Mouse (Mus musculus) MEL (cell line): ENCODE measurements around the gene Zfp622. TPM values are rescaled to one million over a fixed set of nuclear protein-coding genes. Genes with fewer than 3 reads are reported as not detected.

ENCODE experiments used
- DNase-seq: peaks from one replicate; pipeline ENCODE4 v3.0.0; 2011; ENCODE audit warnings: low read depth, low spot score
- H3K27ac ChIP-seq: 2 replicates; pipeline ENCODE4 v1.5.1; 2012; ENCODE audit warnings: low read depth, mild to moderate bottlenecking, control low read depth, low read length, moderate library complexity; ENCODE audit not compliant: control insufficient read depth
- H3K27me3 ChIP-seq, 2 experiments: fragments of 150-350 bp in 1 of 2; sonication (generic) in 1 of 2; 2 replicates each; pipeline ENCODE4 v1.6.1; 2012; ENCODE audit warnings: low read length in 2 of 2, mild to moderate bottlenecking in 2 of 2, improper control_type of control experiment in 1 of 2, moderate library complexity in 1 of 2; ENCODE audit not compliant: insufficient read depth in 2 of 2, control insufficient read depth in 1 of 2
- H3K36me3 ChIP-seq, 2 experiments: 2 replicates each; pipeline ENCODE4 v1.6.1; 2012 to 2014; ENCODE audit warnings: low read length in 2 of 2, improper control_type of control experiment in 1 of 2, inconsistent platforms in 1 of 2, mild to moderate bottlenecking in 1 of 2; ENCODE audit not compliant: insufficient read depth in 2 of 2, control insufficient read depth in 1 of 2
- H3K4me1 ChIP-seq, 2 experiments: fragments of 150-350 bp in 1 of 2; sonication (generic) in 1 of 2; 2 replicates each; pipeline ENCODE4 v1.6.1; 2012; ENCODE audit warnings: low read length in 2 of 2, improper control_type of control experiment in 1 of 2, mild to moderate bottlenecking in 1 of 2; ENCODE audit not compliant: insufficient read depth in 2 of 2, control insufficient read depth in 1 of 2
- H3K4me3 ChIP-seq, 2 experiments: fragments of 150-350 bp in 1 of 2; sonication (generic) in 1 of 2; 2 replicates each; pipeline ENCODE4 v1.5.1; 2012; ENCODE audit warnings: low read depth in 2 of 2, low read length in 2 of 2, mild to moderate bottlenecking in 2 of 2, moderate library complexity in 2 of 2, control low read depth in 1 of 2, improper control_type of control experiment in 1 of 2; ENCODE audit not compliant: control insufficient read depth in 1 of 2, insufficient read depth in 1 of 2
- H3K79me2 ChIP-seq: 2 replicates; pipeline ENCODE4 v1.6.1; 2012; ENCODE audit warnings: mild to moderate bottlenecking, low read length, moderate library complexity; ENCODE audit not compliant: control insufficient read depth, poor library complexity, insufficient read depth
- H3K9ac ChIP-seq: 2 replicates; pipeline ENCODE4 v1.6.1; 2012; ENCODE audit warnings: low read depth, mild to moderate bottlenecking, control low read depth, low read length, moderate library complexity; ENCODE audit not compliant: control insufficient read depth, poor library complexity, severe bottlenecking
- H3K9me3 ChIP-seq: fragments of 150-350 bp; sonication (generic); replicated peaks from 2 replicates; pipeline ENCODE4 v1.6.1; 2012; ENCODE audit warnings: mild to moderate bottlenecking, low read length, improper control_type of control experiment, moderate library complexity; ENCODE audit not compliant: insufficient read depth
- CTCF ChIP-seq, 3 experiments: IDR thresholded peaks in 2 of 3; conservative IDR thresholded peaks in 1 of 3; 2 replicates each; pipeline ENCODE4 v1.5.1; 2011 to 2012; ENCODE audit warnings: low read length in 3 of 3, low read depth in 2 of 3, mild to moderate bottlenecking in 2 of 3, improper control_type of control experiment in 1 of 3, inconsistent platforms in 1 of 3, mixed read lengths in 1 of 3, moderate library complexity in 1 of 3; ENCODE audit not compliant: control insufficient read depth in 1 of 3, insufficient read depth in 1 of 3, poor library complexity in 1 of 3, severe bottlenecking in 1 of 3
- EP300 ChIP-seq, 2 experiments: IDR thresholded peaks; 2 replicates each; pipeline ENCODE4 v1.6.1; 2011; ENCODE audit warnings: improper control_type of control experiment in 2 of 2, low read length in 2 of 2, low read depth in 1 of 2, mild to moderate bottlenecking in 1 of 2
- ETS1 ChIP-seq: IDR thresholded peaks from 2 replicates; pipeline ENCODE4 v1.6.1; 2012; ENCODE audit warnings: low read depth, mild to moderate bottlenecking, inconsistent platforms, low read length, improper control_type of control experiment, moderate library complexity
- GABPA ChIP-seq: IDR thresholded peaks from 2 replicates; pipeline ENCODE4 v1.6.1; 2012; ENCODE audit warnings: low read depth, mild to moderate bottlenecking, inconsistent platforms, low read length, improper control_type of control experiment, moderate library complexity
- GATA1 ChIP-seq: IDR thresholded peaks from 2 replicates; pipeline ENCODE4 v1.6.1; 2011; ENCODE audit warnings: low read depth, low read length, improper control_type of control experiment
- HCFC1 ChIP-seq: IDR thresholded peaks from 2 replicates; pipeline ENCODE4 v1.6.1; 2012; ENCODE audit warnings: low read depth, mild to moderate bottlenecking, inconsistent platforms, low read length, improper control_type of control experiment, moderate library complexity
- KAT2A ChIP-seq: conservative IDR thresholded peaks from 2 replicates; pipeline ENCODE4 v1.6.1; 2012; ENCODE audit warnings: low read depth, low read length, improper control_type of control experiment, inconsistent platforms
- MAFK ChIP-seq: IDR thresholded peaks from 2 replicates; pipeline ENCODE4 v1.6.1; 2011; ENCODE audit warnings: low read depth, mild to moderate bottlenecking, low read length, improper control_type of control experiment, borderline replicate concordance
- MAZ ChIP-seq: IDR thresholded peaks from 2 replicates; pipeline ENCODE4 v1.6.1; 2012; ENCODE audit warnings: low read depth, mild to moderate bottlenecking, inconsistent platforms, low read length, improper control_type of control experiment
- MEF2A ChIP-seq: IDR thresholded peaks from 2 replicates; pipeline ENCODE4 v1.6.1; 2014; ENCODE audit warnings: low read depth, mild to moderate bottlenecking, inconsistent platforms, low read length, improper control_type of control experiment; ENCODE audit not compliant: poor library complexity, insufficient replicate concordance, severe bottlenecking; ENCODE audit errors: extremely low read depth
- MXI1 ChIP-seq: IDR thresholded peaks from 2 replicates; pipeline ENCODE4 v1.6.1; 2011; ENCODE audit warnings: mild to moderate bottlenecking, low read depth, low read length, improper control_type of control experiment
- NELFE ChIP-seq: IDR thresholded peaks from 2 replicates; pipeline ENCODE4 v1.6.1; 2011; ENCODE audit warnings: low read depth, low read length, improper control_type of control experiment
- POLR2A ChIP-seq, 2 experiments: IDR thresholded peaks; 2 replicates each; pipeline ENCODE4 v1.6.1; 2011 to 2012; ENCODE audit warnings: low read length in 2 of 2, mild to moderate bottlenecking in 2 of 2, control low read depth in 1 of 2, improper control_type of control experiment in 1 of 2, low read depth in 1 of 2, moderate library complexity in 1 of 2; ENCODE audit not compliant: control insufficient read depth in 1 of 2, insufficient read depth in 1 of 2, poor library complexity in 1 of 2
- POLR2AphosphoS2 ChIP-seq: IDR thresholded peaks from 2 replicates; pipeline ENCODE4 v1.6.1; 2011; ENCODE audit warnings: low read length, improper control_type of control experiment
- POLR2AphosphoS5 ChIP-seq: IDR thresholded peaks from 2 replicates; pipeline ENCODE4 v1.6.1; 2012; ENCODE audit warnings: low read depth, borderline replicate concordance, mild to moderate bottlenecking, inconsistent platforms, low read length, moderate library complexity, mixed read lengths
- RCOR1 ChIP-seq: IDR thresholded peaks from 2 replicates; pipeline ENCODE4 v1.6.1; 2012; ENCODE audit warnings: low read depth, mild to moderate bottlenecking, inconsistent platforms, low read length, improper control_type of control experiment
- SMC3 ChIP-seq: IDR thresholded peaks from 2 replicates; pipeline ENCODE4 v1.6.1; 2011; ENCODE audit warnings: low read depth, low read length, improper control_type of control experiment
- TAL1 ChIP-seq: IDR thresholded peaks from 2 replicates; pipeline ENCODE4 v1.6.1; 2012; ENCODE audit warnings: mild to moderate bottlenecking, inconsistent platforms, low read length, moderate library complexity, mixed read lengths
- TBP ChIP-seq: IDR thresholded peaks from 2 replicates; pipeline ENCODE4 v1.8.0; 2011; ENCODE audit warnings: low read depth, low read length, improper control_type of control experiment
- USF1 ChIP-seq: IDR thresholded peaks from 2 replicates; pipeline ENCODE4 v1.6.1; 2014; ENCODE audit warnings: low read depth, mild to moderate bottlenecking, inconsistent platforms, low read length, improper control_type of control experiment, moderate library complexity
- USF2 ChIP-seq, 2 experiments: IDR thresholded peaks; 2 replicates each; pipeline ENCODE4 v1.6.1; 2011 to 2012; ENCODE audit warnings: improper control_type of control experiment in 2 of 2, low read length in 2 of 2, borderline replicate concordance in 1 of 2, inconsistent platforms in 1 of 2, low read depth in 1 of 2, mild to moderate bottlenecking in 1 of 2; ENCODE audit not compliant: insufficient read depth in 1 of 2
- ZMIZ1 ChIP-seq: IDR thresholded peaks from 2 replicates; pipeline ENCODE4 v1.6.1; 2012; ENCODE audit warnings: low read depth, mild to moderate bottlenecking, inconsistent platforms, low read length, improper control_type of control experiment, moderate library complexity
- ZNF384 ChIP-seq: IDR thresholded peaks from 2 replicates; pipeline ENCODE4 v1.6.1; 2012; ENCODE audit warnings: low read depth, mild to moderate bottlenecking, inconsistent platforms, low read length, improper control_type of control experiment
- polyA plus RNA-seq, 2 experiments: library from polyadenylated mRNA; stranded (reverse) in 1 of 2; unstranded in 1 of 2; fragments of >175 nt in 1 of 2; fragments of >200 nt in 1 of 2; gene quantifications; 2 replicates each; pipeline versions ENCODE4 v1.2.1 to v1.2.4; 2012; ENCODE audit warnings: low replicate concordance in 2 of 2, low read depth in 1 of 2; ENCODE audit not compliant: insufficient read length in 2 of 2, insufficient read depth in 1 of 2, missing spikeins in 1 of 2
- total RNA-seq: library from RNA; depleted of rRNA; stranded (reverse); fragments of 300-350 nt; gene quantifications from 2 replicates; pipeline ENCODE4 v1.2.3, GENCODE M21; 2012

Gene Zfp622
- total and polyA plus RNA-seq, 3 experiments = 77.2 to 106 TPM; not detected in 1

GRCm38 (mm10) chr15:25971596-25971995 lies 12.6 kb upstream of the Zfp622 start:
- Histone ChIP-seq H3K79me2 (no peaks in the 10 kb centered on the region), H3K4me3 (no peak overlapping the region)
- DNase-seq = no peak
- no peak for TF ChIP-seq TAL1
- TF ChIP-seq MEF2A = no peak
- no peak for TF ChIP-seq RCOR1
- TF ChIP-seq GABPA = no peak
- no peak for TF ChIP-seq ZNF384
- no peak for TF ChIP-seq HCFC1
- TF ChIP-seq MXI1 = no peak
- TF ChIP-seq TBP = no peak
- no peak for TF ChIP-seq POLR2AphosphoS5
- TF ChIP-seq POLR2AphosphoS2 = no peak
- TF ChIP-seq EP300 (IDR thresholded peaks at IDR 0.05; ENCODE audit: low read depth in 1 of 2, low read length in 2 of 2) = no peak
- no peak for TF ChIP-seq ZMIZ1
- no peak for TF ChIP-seq MAZ
- no peak for TF ChIP-seq SMC3
- no peak for TF ChIP-seq GATA1
- no peak for TF ChIP-seq NELFE
- no peak for TF ChIP-seq USF1
- TF ChIP-seq CTCF (IDR thresholded peaks at IDR 0.05 in 2 of 3, conservative IDR thresholded peaks at IDR 0.05 in 1 of 3; ENCODE audit: control insufficient read depth in 1 of 3, insufficient read depth in 1 of 3, low read depth in 2 of 3, low read length in 3 of 3, poor library complexity in 1 of 3, severe bottlenecking in 1 of 3) = no peak
- TF ChIP-seq KAT2A = no peak
- TF ChIP-seq, all 39 proteins: peak for 0
- Histone ChIP-seq H3K36me3 (no peaks in the 10 kb centered on the region), H3K9me3 (no peaks in the 10 kb centered on the region), H3K9ac (no peak overlapping the region), H3K4me1 (no peaks in the 10 kb centered on the region), H3K27me3 (no peaks in the 10 kb centered on the region; a peak in 1 of 4 replicates), H3K27ac (no peak overlapping the region)

DNA sequence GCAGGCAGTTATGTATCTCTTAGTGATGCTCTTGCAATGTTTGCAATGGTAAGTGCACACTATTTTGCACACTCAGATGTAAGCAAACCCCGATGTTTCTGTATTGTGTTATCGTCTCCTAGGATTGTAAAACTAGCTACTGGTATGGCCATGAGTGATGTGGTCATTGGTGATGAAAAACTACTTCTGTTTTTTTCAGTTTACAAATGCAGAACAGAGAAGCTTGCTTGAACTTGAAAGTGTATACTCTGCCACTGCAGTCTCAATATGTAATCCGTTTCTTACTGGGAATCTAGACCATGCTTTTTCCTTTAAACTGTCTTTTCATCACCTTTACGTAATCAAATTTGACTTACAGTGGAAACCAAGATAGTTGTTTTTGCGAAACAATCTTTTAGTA lies 11.4 kb upstream of the Zfp622 start:
- DNase-seq = no peak
- no peak overlapping the region for H3K9ac ChIP-seq
- H3K79me2 ChIP-seq = no peaks in the 10 kb centered on the region
- no peaks in the 10 kb centered on the region; a peak in 1 of 4 replicates for H3K27me3 ChIP-seq
- H3K9me3 ChIP-seq = no peaks in the 10 kb centered on the region
- no peak overlapping the region for H3K4me3 ChIP-seq
- H3K4me1 ChIP-seq = no peaks in the 10 kb centered on the region
- TF ChIP-seq ZMIZ1 (no peak), ETS1 (no peak), SMC3 (no peak), EP300 (IDR thresholded peaks at IDR 0.05; ENCODE audit: low read depth in 1 of 2, low read length in 2 of 2) (no peak), USF2 (IDR thresholded peaks at IDR 0.05; ENCODE audit: borderline replicate concordance in 1 of 2, insufficient read depth in 1 of 2, low read depth in 1 of 2, low read length in 2 of 2) (no peak), ZNF384 (no peak), MAFK (no peak), POLR2A (IDR thresholded peaks at IDR 0.05; ENCODE audit: control insufficient read depth in 1 of 2, insufficient read depth in 1 of 2, low read depth in 1 of 2, low read length in 2 of 2, poor library complexity in 1 of 2) (no peak), MAZ (no peak)
- TF ChIP-seq, all 39 proteins: peak for 0
- no peaks in the 10 kb centered on the region for H3K36me3 ChIP-seq
- no peak overlapping the region for H3K27ac ChIP-seq
